Mouse (Mus musculus) c-Kit-positive CD71-positive TER-119-negative erythroid progenitor cells, embryonic 14.5 days (primary cell): ENCODE results near the gene Wdr25.

Experiments used
- DNase-seq: peaks from one replicate; pipeline ENCODE4 v3.0.0-alpha.2; 2013; ENCODE audit warnings: low read depth

Wdr25 gene

DNA sequence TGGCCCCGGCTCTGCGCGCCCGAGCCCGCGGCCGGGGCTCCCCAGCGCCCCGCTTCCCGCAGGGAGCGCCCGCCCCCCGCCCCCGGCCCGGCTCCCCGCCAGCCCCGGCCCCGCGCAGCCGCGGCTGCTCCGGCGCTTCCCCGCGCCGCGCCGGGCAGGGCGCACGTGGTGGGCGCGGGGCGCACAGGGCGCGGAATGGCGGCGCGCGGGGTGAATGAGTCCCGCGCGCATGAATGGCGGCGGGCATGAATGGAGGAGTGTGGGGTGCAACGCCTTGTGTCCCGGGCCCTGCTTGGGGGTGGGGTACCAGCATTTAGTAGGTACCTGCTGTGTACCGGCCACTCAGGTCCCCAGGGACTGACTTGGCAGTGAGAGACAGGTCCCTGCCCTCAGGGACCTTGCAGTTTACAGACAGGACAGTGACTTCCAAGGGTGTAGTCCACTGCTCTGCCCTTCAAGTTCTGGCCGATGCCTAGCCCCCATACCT is 174.8 kb downstream of the Wdr25 start, which contains the start of gene Begain:
Begain (minus strand) TSS at position 51 of the 487 bp plus-strand sequence.
- DNase-seq: no peak

DNA sequence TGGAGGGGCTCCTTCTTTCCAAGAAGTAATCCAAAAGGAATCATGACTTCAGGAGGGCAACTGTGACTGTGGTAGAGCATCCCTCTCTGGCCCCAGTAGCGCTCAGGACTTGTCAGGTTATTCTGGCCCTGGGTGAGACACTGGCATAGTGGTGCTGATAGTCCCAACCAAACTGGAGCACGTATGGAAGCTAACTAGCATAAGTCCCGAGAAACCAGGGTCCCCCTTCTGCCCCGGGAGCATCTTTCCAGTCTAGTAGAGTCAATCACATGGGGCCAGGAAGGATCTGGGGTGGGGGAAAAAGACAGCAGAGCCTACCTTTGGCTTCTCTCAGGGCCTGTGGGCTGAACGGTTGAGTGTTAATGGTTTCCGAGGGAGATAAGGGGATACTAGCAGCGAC is 175.3 kb downstream of the Wdr25 start:
- DNase-seq: no peak

DNA sequence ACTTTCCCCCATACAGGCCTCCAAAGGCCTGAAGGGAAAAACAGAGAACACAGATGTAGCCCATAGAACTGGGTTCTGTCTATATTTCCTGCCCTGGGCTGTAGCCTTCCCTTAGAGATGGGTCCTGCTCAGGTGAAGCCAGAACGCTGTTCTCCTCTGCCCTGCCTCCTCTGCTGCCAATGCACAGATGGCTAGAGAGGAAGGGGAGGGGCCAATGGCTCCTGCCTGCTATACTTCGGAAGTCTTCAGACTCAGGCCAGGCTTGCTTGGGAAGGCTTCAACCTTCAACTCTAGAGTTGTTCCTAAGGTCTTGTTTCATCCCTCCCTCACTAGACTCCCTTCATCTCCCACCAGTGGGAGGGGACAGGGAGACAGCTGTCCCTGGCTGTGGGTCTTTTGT is 176.3 kb downstream of the Wdr25 start:
- DNase-seq: no peak

DNA sequence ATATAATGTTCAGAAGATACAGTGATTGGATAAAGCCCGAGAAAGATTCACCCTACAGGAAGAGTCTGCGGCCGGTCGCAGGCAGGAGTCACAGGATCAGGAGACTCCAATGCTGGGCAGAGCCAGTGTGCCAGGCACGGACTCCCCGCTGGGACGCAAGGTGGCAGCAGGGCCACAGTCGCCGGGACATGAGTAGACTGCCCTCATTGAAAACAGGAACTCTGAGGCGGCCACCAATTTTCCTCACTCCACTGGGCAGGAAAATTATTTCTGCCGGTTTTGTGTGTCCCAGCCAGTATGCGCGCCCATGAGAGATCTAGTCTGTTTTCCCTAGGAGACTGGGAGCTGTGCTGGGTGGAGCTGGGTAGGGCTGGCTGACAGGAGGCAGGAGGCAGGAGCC is 177.8 kb downstream of the Wdr25 start:
- DNase-seq: no peak

- DNase-seq: no peak
These were observed 180.7 kb downstream of the Wdr25 start for GRCm38 (mm10) chr12:109074106-109074505.

DNA sequence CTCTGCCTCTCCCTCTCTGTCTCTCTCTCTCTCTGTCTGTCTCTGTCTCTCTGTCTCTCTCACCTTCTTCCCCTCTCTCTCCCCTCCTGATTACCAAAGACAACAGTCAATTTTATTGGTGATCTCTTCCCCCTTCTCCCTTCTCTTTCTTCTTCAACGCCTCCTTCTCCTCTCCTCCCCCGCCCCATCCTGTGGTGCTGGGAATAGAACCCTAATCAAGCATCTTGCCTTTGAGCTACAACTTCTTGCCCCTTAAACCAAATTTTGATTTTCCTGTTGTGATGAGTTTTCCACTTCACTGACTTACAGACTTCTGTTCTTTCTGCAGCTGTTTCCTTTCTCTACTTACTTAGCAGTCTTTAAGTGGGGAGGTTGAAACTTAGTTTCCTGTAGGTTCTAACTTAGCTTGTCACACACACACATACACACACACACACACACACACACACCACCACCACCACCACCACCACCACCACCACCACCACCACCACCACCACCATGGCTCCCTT is 181.4 kb downstream of the Wdr25 start:
- DNase-seq: no peak

DNA sequence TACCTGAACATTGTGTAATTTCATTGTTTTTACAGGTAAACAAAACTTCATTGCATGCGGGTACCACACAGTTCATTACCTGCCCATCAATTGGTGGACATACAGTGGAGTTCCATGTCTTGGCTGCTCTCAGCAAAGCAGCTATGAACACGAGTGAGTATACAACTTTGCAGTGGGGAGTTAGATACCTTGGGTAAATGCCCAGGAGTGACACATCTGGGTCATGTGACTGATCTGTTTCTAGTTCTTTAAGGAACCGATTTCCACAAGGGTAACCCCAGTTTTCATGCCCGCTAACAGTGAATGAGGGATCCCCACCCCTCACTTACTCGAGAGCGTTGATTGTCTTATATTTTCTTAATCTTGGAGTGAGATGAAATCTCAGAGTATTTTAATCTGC is 183.6 kb downstream of the Wdr25 start:
- no peak for DNase-seq
